Mouse (Mus musculus) lung, embryonic 16.5 days (tissue): ENCODE data around the gene Fggy. TPM values are rescaled to one million over a fixed set of nuclear protein-coding genes. Genes with fewer than 3 reads are reported as not detected.

Source experiments
- ATAC-seq: fragments of 200-750 bp; cut with Nextera tagmentation; 2 replicates; pipeline ENCODE4 v1.8.0; 2017; ENCODE audit warnings: low read depth, mild to moderate bottlenecking, moderate library complexity
- H3K27ac ChIP-seq: fragments of 300-500 bp; sonication (generic); 2 replicates; pipeline ENCODE4 v1.5.1; 2014; ENCODE audit warnings: mild to moderate bottlenecking, control low read depth, low read length
- H3K27me3 ChIP-seq: fragments of 300-500 bp; sonication (generic); 2 replicates; pipeline ENCODE4 v1.6.1; 2014; ENCODE audit warnings: low read depth, low read length, mixed read lengths; ENCODE audit not compliant: control insufficient read depth, insufficient read depth
- H3K36me3 ChIP-seq: fragments of 300-500 bp; sonication (generic); 2 replicates; pipeline ENCODE4 v1.6.1; 2014; ENCODE audit warnings: low read length; ENCODE audit not compliant: control insufficient read depth, insufficient read depth
- H3K4me1 ChIP-seq: fragments of 300-500 bp; sonication (generic); replicated peaks from 2 replicates; pipeline ENCODE4 v1.6.1; 2014; ENCODE audit warnings: low read length, mixed read lengths; ENCODE audit not compliant: control insufficient read depth, insufficient read depth
- H3K4me2 ChIP-seq: fragments of 300-500 bp; sonication (generic); 2 replicates; pipeline ENCODE4 v1.6.1; 2014; ENCODE audit warnings: low read depth, low read length, control low read depth
- H3K4me3 ChIP-seq: fragments of 300-500 bp; sonication (generic); 2 replicates; pipeline ENCODE4 v1.5.1; 2014; ENCODE audit warnings: mild to moderate bottlenecking, low read length, control low read depth
- H3K9ac ChIP-seq: fragments of 300-500 bp; sonication (generic); 2 replicates; pipeline ENCODE4 v1.6.1; 2014; ENCODE audit warnings: low read length, control low read depth
- H3K9me3 ChIP-seq: fragments of 300-500 bp; sonication (generic); 2 replicates; pipeline ENCODE4 v1.6.1; 2016; ENCODE audit warnings: low read length; ENCODE audit not compliant: control insufficient read depth
- WGBS: fragments of 180-500 bp; shearing (Covaris S2); extraction: QIAGEN DNeasy Blood & Tissue Kit; methylation state at CpG from one replicate; pipeline ENCODE4 v1.1.7; 2014; 5-methylcytosine and 5-hydroxymethylcytosine counted together
- polyA plus RNA-seq: library from polyadenylated mRNA; unstranded; fragments of >200 nt; fragmentation: Nextera tagmentation; extraction: Ambion mirVana; gene quantifications from 2 replicates; pipeline ENCODE4 v1.2.1, GENCODE M21; 2015

Gene Fggy
- polyA plus RNA-seq, 1 experiment from 2014 or later = 9.6 TPM

DNA sequence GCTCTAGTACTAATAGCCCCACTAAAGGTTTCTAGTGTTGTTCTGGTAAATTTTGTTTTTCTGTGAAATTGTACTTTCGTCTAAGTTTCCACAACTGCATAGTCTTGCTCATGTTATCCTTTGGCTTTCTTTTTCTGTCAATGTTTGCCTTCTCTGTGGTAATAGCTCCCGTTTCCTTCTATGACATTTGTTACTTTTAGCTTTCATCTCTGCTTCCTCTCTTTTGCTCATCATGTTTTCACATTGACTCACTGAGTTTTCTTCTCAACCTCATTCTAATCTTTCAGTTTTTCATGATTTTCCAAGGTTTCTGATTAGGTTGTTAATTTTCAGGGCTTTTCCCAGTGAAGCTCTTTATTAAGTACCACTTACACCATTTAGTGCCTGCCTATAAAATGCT is 129.5 kb downstream of the Fggy start:
- WGBS = 48% methylated on average over 2 of the region's 2 CpGs
- Histone ChIP-seq H3K4me3 (no peak overlapping the region), H3K4me1 (peaks cover 5% of the 10 kb centered on the region; the same call in 1 of the 2 replicates), H3K9ac (no peak overlapping the region), H3K36me3 (no peaks in the 10 kb centered on the region), H3K4me2 (no peak overlapping the region), H3K27me3 (no peaks in the 10 kb centered on the region), H3K27ac (no peak overlapping the region), H3K9me3 (no peaks in the 10 kb centered on the region)
- ATAC-seq = no peak

DNA sequence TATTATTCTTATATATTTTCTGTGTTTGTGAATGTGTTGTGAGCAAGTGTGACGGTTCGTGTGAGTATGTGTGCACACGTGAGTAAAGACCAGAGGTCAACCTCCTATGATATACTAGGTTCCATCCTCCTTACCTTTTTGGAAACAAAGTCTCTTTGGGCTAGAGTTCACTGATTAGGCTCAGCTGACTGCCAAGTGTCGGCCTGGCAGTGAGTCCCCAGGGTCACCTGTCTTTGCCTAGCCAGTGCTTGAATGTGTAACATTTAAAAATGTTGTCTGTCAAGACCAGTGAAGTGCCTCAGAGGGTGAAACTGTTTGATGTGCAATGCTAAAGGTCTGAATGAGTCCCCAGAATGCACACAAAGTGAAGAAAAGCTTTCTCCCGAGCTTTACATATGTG is 130.0 kb downstream of the Fggy start:
- H3K9ac ChIP-seq = no peak overlapping the region
- no peak overlapping the region for H3K27ac ChIP-seq
- 69% methylated on average over 5 of the region's 5 CpGs for WGBS
- H3K4me2 ChIP-seq = no peak overlapping the region
- H3K27me3 ChIP-seq = no peaks in the 10 kb centered on the region
- no peaks in the 10 kb centered on the region for H3K9me3 ChIP-seq
- peaks cover 5% of the 10 kb centered on the region; the same call in 1 of the 2 replicates for H3K4me1 ChIP-seq
- no peak for ATAC-seq
- H3K36me3 ChIP-seq = no peaks in the 10 kb centered on the region
- no peak overlapping the region for H3K4me3 ChIP-seq

DNA sequence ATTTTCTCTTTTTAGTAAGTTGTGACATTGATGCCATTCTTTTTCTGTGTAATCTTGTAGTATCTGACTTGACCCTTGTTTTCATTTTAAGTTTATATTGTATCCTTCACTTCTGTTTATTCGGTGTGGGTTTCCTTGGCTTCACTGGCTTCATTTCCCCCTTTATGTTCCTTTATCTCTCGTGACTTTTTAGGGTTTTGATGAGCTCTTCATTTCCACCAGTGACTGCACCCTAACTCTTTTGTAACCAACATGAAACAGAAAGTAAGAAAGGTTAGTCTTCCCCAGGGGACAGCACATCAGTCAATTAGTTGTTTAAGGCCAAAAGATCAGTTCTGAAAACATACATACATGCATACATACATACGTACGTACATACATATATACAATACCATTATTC is 130.9 kb downstream of the Fggy start:
- no peak overlapping the region for H3K4me3 ChIP-seq
- ATAC-seq = no peak
- 84% methylated on average over 4 of the region's 4 CpGs for WGBS

DNA sequence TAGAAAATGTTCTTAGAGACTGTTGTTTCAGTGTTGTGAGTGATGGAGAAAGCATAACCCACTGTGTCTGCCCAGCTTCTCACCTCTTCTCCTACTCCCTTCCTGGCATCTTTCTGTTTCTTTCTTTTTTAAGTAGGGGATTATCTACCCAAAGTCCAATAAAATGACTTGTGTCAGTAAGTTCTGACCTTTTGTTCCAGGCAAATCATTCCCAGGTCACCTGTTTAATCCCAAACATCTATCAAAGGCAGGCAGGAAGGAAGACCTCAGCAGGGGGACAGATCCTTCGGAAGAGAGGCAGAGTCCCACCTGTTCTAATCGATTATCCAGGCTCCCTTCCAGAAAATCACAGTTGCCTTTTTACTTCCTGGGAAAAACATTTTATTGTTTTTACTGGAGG is 143.1 kb downstream of the Fggy start:
- WGBS = 68% methylated on average over 2 of the region's 2 CpGs
- H3K9ac ChIP-seq = no peak overlapping the region
- no peak for ATAC-seq

More for the DNA sequence above, 130.9 kb downstream of the Fggy start:
- Histone ChIP-seq H3K9ac (no peak overlapping the region), H3K27me3 (no peaks in the 10 kb centered on the region), H3K36me3 (no peaks in the 10 kb centered on the region), H3K4me2 (no peak overlapping the region), H3K27ac (no peak overlapping the region), H3K9me3 (no peaks in the 10 kb centered on the region), H3K4me1 (peaks cover 5% of the 10 kb centered on the region; the same call in 1 of the 2 replicates)

DNA sequence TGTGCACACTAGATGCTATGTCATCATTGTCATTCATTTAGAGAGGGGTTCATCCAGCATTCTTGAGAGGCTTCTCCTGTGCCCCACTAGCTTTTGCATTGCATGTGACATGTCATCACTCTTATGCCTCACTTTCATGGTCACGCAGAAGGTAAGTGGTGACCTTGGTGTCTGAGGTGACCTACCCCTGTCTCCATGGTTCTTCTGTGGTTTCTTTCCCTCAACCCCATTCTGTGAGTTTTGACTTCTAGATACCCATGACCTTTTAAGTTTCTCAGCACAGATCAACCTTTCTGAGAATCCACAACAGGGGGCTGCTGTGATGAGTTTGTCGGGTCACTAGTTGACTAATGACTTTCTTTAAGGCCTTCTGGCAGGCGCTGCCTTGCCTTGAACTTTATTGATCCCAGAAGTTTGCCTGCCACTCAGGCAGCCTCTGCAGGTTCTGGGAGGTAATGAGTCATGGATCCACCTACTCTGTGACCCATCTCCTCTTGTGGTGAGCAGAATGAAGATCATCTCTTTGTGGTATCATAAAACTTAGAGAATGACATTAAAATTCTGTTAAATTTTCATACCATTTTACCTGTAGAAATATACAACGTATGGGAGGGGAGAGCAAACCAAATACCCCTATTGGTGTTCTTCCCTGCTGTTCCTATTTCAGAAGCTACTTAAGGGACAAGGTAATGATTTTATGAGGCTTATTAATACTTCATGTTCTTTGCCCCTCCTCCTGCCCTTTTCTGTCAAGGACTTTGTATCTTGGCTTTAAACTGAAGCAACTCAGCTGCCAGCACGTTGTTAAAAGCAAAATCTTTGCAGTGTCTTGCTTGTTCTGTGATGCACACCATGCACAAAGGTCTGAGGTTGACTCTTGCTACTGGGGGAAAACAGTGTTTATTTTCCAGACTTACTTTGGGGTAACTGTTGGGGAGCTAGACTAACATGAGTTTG is 150.9 kb downstream of the Fggy start:
- Histone ChIP-seq H3K36me3 (no peaks in the 10 kb centered on the region), H3K4me1 (no peaks in the 10 kb centered on the region; the same call in 1 of the 2 replicates), H3K27me3 (no peaks in the 10 kb centered on the region), H3K27ac (no peak overlapping the region), H3K4me3 (no peak overlapping the region), H3K4me2 (no peak overlapping the region), H3K9me3 (no peaks in the 10 kb centered on the region), H3K9ac (no peak overlapping the region)
- no peak for ATAC-seq
- WGBS = 73% methylated on average over 5 of the region's 5 CpGs

More for the DNA sequence above, 143.1 kb downstream of the Fggy start:
- H3K27ac ChIP-seq = no peak overlapping the region
- H3K4me2 ChIP-seq = no peak overlapping the region
- H3K4me1 ChIP-seq = no peaks in the 10 kb centered on the region; the same call in 1 of the 2 replicates
- no peak overlapping the region for H3K4me3 ChIP-seq
- no peaks in the 10 kb centered on the region for H3K36me3 ChIP-seq
- no peaks in the 10 kb centered on the region for H3K9me3 ChIP-seq
- H3K27me3 ChIP-seq = no peaks in the 10 kb centered on the region

DNA sequence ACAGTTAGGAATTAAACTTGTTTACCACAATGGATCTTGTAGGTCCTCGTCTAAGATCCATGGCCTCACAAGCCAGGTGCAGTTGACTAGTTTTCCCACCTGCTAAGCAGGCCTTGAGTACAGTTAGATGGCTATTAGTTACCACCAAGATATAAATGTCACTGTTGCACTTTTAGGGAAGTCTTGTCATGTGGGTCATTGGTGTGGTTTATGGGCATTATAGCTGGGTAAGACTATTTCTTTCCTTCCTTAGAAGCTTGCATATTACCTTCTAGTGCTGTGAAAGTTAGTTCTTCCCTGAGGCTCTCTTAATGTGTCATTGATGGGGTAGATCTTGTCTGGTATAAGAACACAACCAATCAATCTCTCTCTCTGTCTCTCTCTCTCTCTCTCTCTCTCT is 152.4 kb downstream of the Fggy start:
- no peaks in the 10 kb centered on the region for H3K9me3 ChIP-seq
- H3K4me1 ChIP-seq = no peaks in the 10 kb centered on the region
- no peak overlapping the region for H3K4me3 ChIP-seq
- no peak for ATAC-seq
- WGBS = 70% methylated on average over 1 of the region's 1 CpGs
- H3K27ac ChIP-seq = no peak overlapping the region
- no peaks in the 10 kb centered on the region for H3K27me3 ChIP-seq
- no peak overlapping the region for H3K4me2 ChIP-seq
- no peak overlapping the region for H3K9ac ChIP-seq
- no peaks in the 10 kb centered on the region for H3K36me3 ChIP-seq

DNA sequence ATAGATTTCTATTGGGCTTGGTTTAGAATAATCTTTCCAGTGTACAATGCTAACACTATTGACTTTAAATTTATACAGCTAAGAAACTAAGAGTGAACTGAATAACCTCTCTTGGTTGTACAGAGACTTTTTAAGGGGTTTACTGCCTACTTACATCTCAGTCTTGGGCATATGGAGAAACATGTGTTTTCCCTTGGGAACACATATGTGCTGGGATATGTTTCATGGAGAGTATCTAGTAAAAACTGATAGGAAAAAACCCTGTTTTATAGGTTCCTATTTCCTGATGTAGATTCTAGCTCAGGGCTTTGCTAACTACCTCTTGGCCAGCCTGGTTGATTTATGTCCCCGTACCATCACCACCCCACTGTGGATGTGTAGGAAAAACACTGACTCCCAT is 155.5 kb downstream of the Fggy start:
- H3K4me3 ChIP-seq = no peak overlapping the region

DNA sequence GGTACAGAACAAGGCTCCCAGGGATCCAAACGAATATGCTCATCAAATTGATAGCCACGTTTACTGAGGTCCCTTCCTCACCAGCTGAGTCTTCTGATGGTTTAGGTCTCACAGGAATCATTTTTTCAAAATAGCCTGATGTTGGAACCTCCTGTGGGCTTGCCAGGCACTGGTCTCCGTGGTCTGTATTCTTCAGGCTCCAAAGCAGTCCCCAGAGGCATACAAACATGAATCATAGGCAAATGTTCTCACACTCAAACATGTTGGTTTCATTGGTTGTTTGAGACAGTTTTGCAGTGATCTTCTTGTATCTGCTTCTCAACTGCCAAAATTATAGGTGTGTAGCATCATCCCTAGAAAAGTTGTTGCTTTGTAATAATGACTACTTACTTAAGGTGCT is 156.0 kb downstream of the Fggy start:
- Histone ChIP-seq H3K27me3 (no peaks in the 10 kb centered on the region), H3K27ac (no peak overlapping the region), H3K9ac (no peak overlapping the region), H3K36me3 (no peaks in the 10 kb centered on the region), H3K4me2 (no peak overlapping the region), H3K4me1 (no peaks in the 10 kb centered on the region), H3K9me3 (no peaks in the 10 kb centered on the region), H3K4me3 (no peak overlapping the region)
- WGBS = 76% methylated on average over 3 of the region's 3 CpGs
- ATAC-seq = no peak

More for the DNA sequence above, 155.5 kb downstream of the Fggy start:
- Histone ChIP-seq H3K9ac (no peak overlapping the region), H3K9me3 (no peaks in the 10 kb centered on the region), H3K4me1 (no peaks in the 10 kb centered on the region), H3K27ac (no peak overlapping the region), H3K4me2 (no peak overlapping the region), H3K36me3 (no peaks in the 10 kb centered on the region), H3K27me3 (no peaks in the 10 kb centered on the region)
- WGBS = 94% methylated on average over 1 of the region's 1 CpGs
- no peak for ATAC-seq

DNA sequence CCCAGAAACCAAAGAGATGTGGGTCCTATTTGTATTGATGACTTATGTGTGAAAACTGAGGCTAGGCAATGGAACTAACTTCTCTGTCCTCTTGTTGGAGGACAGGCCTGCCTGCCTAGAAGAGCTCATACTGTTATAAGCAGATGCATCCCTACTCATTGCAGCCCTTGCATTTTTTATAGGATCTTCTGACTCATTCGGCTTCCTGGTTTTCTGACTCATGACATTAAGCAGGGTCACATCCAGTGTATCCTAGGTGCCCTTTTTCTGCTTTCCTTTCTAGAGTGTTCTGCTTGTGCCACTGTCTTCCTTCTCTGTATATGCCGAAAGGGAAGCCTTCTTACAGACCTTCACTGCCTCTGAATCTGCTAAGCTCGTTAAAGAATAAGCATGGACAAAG is 158.8 kb downstream of the Fggy start:
- Histone ChIP-seq H3K9ac (no peak overlapping the region), H3K4me2 (no peak overlapping the region), H3K27ac (no peak overlapping the region), H3K4me3 (no peak overlapping the region), H3K4me1 (no peaks in the 10 kb centered on the region), H3K9me3 (no peaks in the 10 kb centered on the region), H3K36me3 (no peaks in the 10 kb centered on the region), H3K27me3 (no peaks in the 10 kb centered on the region)
- 91% methylated on average over 3 of the region's 3 CpGs for WGBS
- no peak for ATAC-seq
